Comparison of ENCODE assay signal across 8 mouse cellular contexts in genomic region chr11:75194850-75195461, GRCm38 (mm10). TPM values are rescaled to one million over a fixed set of nuclear protein-coding genes. Genes with fewer than 3 reads are reported as not detected.
DNase-seq lines count a peak whose midpoint lies in the region; ATAC-seq and TF ChIP-seq lines count a peak whose summit lies in the region.

No protein-coding gene starts in this region.

- DNase-seq in adrenal gland, postnatal 36 days, result peak; percentile 60 to 79
- DNase-seq in hindbrain, postnatal 0 days (ENCODE audit: low spot score), result peak; percentile 87
- peak; percentile 53 for DNase-seq in liver, embryonic 11.5 days (ENCODE audit: low spot score)

- peaks cover 5% of the 10 kb centered on the region; the same call in 1 of the 2 replicates for H3K9me3 ChIP-seq in megakaryocyte, embryonic 14.5 days
- H3K9me3 ChIP-seq in hindbrain, postnatal 0 days (ENCODE audit: low read length), result no peaks in the 10 kb centered on the region
- H3K9me3 ChIP-seq in liver, embryonic 11.5 days (ENCODE audit: control insufficient read depth, low read length), result no peaks in the 10 kb centered on the region
- no peaks in the 10 kb centered on the region for H3K9me3 ChIP-seq in neural tube, embryonic 14.5 days (ENCODE audit: control insufficient read depth, low read length)

- TF ChIP-seq CTCF in embryonic fibroblast, embryonic 13.5 days (IDR thresholded peaks at IDR 0.05; ENCODE audit: borderline replicate concordance, insufficient read depth, low read length), result 0 out of 2 replicates have a peak, but pooled peaks have one; percentile 6
- TF ChIP-seq CTCF in hindbrain, postnatal 0 days (IDR thresholded peaks at IDR 0.05; ENCODE audit: low read depth), result no peak; the same call in 1 of the 2 replicates

- H3K4me1 ChIP-seq in megakaryocyte, embryonic 14.5 days, result peaks cover 95% of the 10 kb centered on the region
- no peaks in the 10 kb centered on the region for H3K4me1 ChIP-seq in embryonic fibroblast, embryonic 13.5 days (ENCODE audit: control insufficient read depth, insufficient read depth, low read length)
- H3K4me1 ChIP-seq in hindbrain, postnatal 0 days (ENCODE audit: insufficient read depth, low read length), result no peaks in the 10 kb centered on the region; the same call in 1 of the 2 replicates
- H3K4me1 ChIP-seq in liver, embryonic 11.5 days (replicated peaks; ENCODE audit: control insufficient read depth, insufficient read depth, low read length), result peaks cover 28% of the 10 kb centered on the region
- H3K4me1 ChIP-seq in neural tube, embryonic 14.5 days (ENCODE audit: control insufficient read depth, insufficient read depth, low read length), result peaks cover 16% of the 10 kb centered on the region

- no peak overlapping the region for H3K27ac ChIP-seq in embryonic fibroblast, embryonic 13.5 days (ENCODE audit: insufficient read depth, low read length)
- H3K27ac ChIP-seq in hindbrain, postnatal 0 days, result peak overlapping the region; percentile 61
- H3K27ac ChIP-seq in liver, embryonic 11.5 days (ENCODE audit: low read depth, low read length), result no peak overlapping the region
- no peak overlapping the region for H3K27ac ChIP-seq in neural tube, embryonic 14.5 days (ENCODE audit: low read depth, low read length)

- under 1% methylated on average over 38 of the region's 39 CpGs for WGBS in hindbrain, postnatal 0 days
- 2% methylated on average over 39 of the region's 39 CpGs for WGBS in liver, embryonic 11.5 days
- under 1% methylated on average over 36 of the region's 39 CpGs for WGBS in neural tube, embryonic 14.5 days

- no peak for ATAC-seq in megakaryocyte, adult 5-6 weeks (ENCODE audit: poor library complexity, severe bottlenecking)
- peak; percentile 30; the same call in 1 of the 2 replicates for ATAC-seq in hindbrain, postnatal 0 days
- ATAC-seq in liver, embryonic 11.5 days (replicated peaks; ENCODE audit: low FRiP score), result no peak
- no peak for ATAC-seq in neural tube, embryonic 14.5 days (ENCODE audit: low read depth)
- no peak for ATAC-seq in monocyte, adult 5-6 weeks (replicated peaks; ENCODE audit: insufficient number of reproducible peaks, low FRiP score, low TSS enrichment, poor library complexity, severe bottlenecking)

- H3K9ac ChIP-seq in hindbrain, postnatal 0 days (replicated peaks; ENCODE audit: low read length), result peak overlapping the region; percentile 54
- H3K9ac ChIP-seq in liver, embryonic 11.5 days (ENCODE audit: low read depth, low read length), result peak overlapping the region; percentile 20; the same call in 1 of the 2 replicates
- H3K9ac ChIP-seq in neural tube, embryonic 14.5 days (replicated peaks; ENCODE audit: low read depth, low read length), result peak overlapping the region; percentile 58

- peak overlapping the region; percentile 91 for H3K4me3 ChIP-seq in megakaryocyte, embryonic 14.5 days (replicated peaks)
- peak overlapping the region; percentile 51 for H3K4me3 ChIP-seq in embryonic fibroblast, embryonic 13.5 days (ENCODE audit: insufficient read depth, low read length)
- peak overlapping the region; percentile 55 for H3K4me3 ChIP-seq in hindbrain, postnatal 0 days (ENCODE audit: low read length)
- H3K4me3 ChIP-seq in liver, embryonic 11.5 days (ENCODE audit: low read depth, low read length), result peak overlapping the region; percentile 57
- H3K4me3 ChIP-seq in neural tube, embryonic 14.5 days (ENCODE audit: low read depth, low read length), result peak overlapping the region; percentile 53

- no peak for TF ChIP-seq POLR2A in embryonic fibroblast, embryonic 13.5 days (IDR thresholded peaks at IDR 0.05; ENCODE audit: low read depth, low read length)

- peak overlapping the region; percentile 69 for H3K4me2 ChIP-seq in hindbrain, postnatal 0 days (ENCODE audit: low read depth, low read length)
- H3K4me2 ChIP-seq in liver, embryonic 11.5 days, result peak overlapping the region; percentile 87
- peak overlapping the region; percentile 72 for H3K4me2 ChIP-seq in neural tube, embryonic 14.5 days (ENCODE audit: low read depth, low read length)

- no peaks in the 10 kb centered on the region for H3K36me3 ChIP-seq in megakaryocyte, embryonic 14.5 days (replicated peaks; ENCODE audit: low read length)
- H3K36me3 ChIP-seq in hindbrain, postnatal 0 days (ENCODE audit: insufficient read depth, low read length), result no peaks in the 10 kb centered on the region
- H3K36me3 ChIP-seq in liver, embryonic 11.5 days (ENCODE audit: control insufficient read depth, insufficient read depth, low read length), result no peaks in the 10 kb centered on the region
- H3K36me3 ChIP-seq in neural tube, embryonic 14.5 days (ENCODE audit: control insufficient read depth, insufficient read depth, low read length), result no peaks in the 10 kb centered on the region

- H3K27me3 ChIP-seq in megakaryocyte, embryonic 14.5 days (replicated peaks), result peaks cover 72% of the 10 kb centered on the region
- peaks cover 3% of the 10 kb centered on the region; the same call in 1 of the 2 replicates for H3K27me3 ChIP-seq in hindbrain, postnatal 0 days (ENCODE audit: insufficient read depth, low read length)
- peaks cover 58% of the 10 kb centered on the region for H3K27me3 ChIP-seq in liver, embryonic 11.5 days (replicated peaks; ENCODE audit: control insufficient read depth, insufficient read depth, low read length)
- peaks cover 26% of the 10 kb centered on the region for H3K27me3 ChIP-seq in neural tube, embryonic 14.5 days (ENCODE audit: control insufficient read depth, insufficient read depth, low read length)

RNA-seq across cellular contexts. Expression of gene Rtn4rl1, which starts 1.4 kb away (rescaled TPM):
- polyA plus RNA-seq in megakaryocyte, embryonic 14.5 days (2012; ENCODE audit: insufficient read depth, low replicate concordance), result 0.29 TPM in 1 of 2 replicates, not detected in the other
- total RNA-seq in megakaryocyte, adult 5-6 weeks (2015), result 1.2 and 1.3 TPM in 2 replicates
- total RNA-seq in megakaryocyte, adult 5-6 weeks (2017), result 0.08 and 0.81 TPM in 2 replicates
- 10 to 100 TPM; 37.3 to 53.0 TPM for total RNA-seq in adrenal gland, postnatal 36 days (2021)
- 2.1 and 2.7 TPM in 2 replicates for polyA plus RNA-seq in embryonic fibroblast, embryonic 13.5 days (2011; ENCODE audit: insufficient read length, low read depth, missing spikeins)
- total RNA-seq in hindbrain, postnatal 0 days (2014; rRNA removed), result 13.0 and 13.4 TPM in 2 replicates
- polyA plus RNA-seq in hindbrain, postnatal 0 days (2015; fragmentation: Nextera tagmentation; extraction: Ambion mirVana), result 9.9 and 10.7 TPM in 2 replicates
- 1.7 and 2.9 TPM in 2 replicates for polyA plus RNA-seq in liver, embryonic 11.5 days (2014; fragmentation: Nextera tagmentation; extraction: Ambion mirVana)
- 12.7 and 16.0 TPM in 2 replicates for polyA plus RNA-seq in neural tube, embryonic 14.5 days (2014; fragmentation: Nextera tagmentation; extraction: Ambion mirVana)
- total RNA-seq in monocyte, adult 5-6 weeks (2017), result 1.5 to 3.6 TPM (median 2.2 TPM) in 3 replicates

RNA-seq across cellular contexts. Expression of gene Dph1, which starts 3.9 kb away (rescaled TPM):
- polyA plus RNA-seq in megakaryocyte, embryonic 14.5 days (2012; ENCODE audit: insufficient read depth, low replicate concordance), result 19.5 and 24.9 TPM in 2 replicates
- total RNA-seq in megakaryocyte, adult 5-6 weeks (2015), result 0.52 and 1.3 TPM in 2 replicates
- 1.8 and 2.0 TPM in 2 replicates for total RNA-seq in megakaryocyte, adult 5-6 weeks (2017)
- 10 to 100 TPM; 29.8 to 30.6 TPM for total RNA-seq in adrenal gland, postnatal 36 days (2021)
- 15.7 and 18.7 TPM in 2 replicates for polyA plus RNA-seq in embryonic fibroblast, embryonic 13.5 days (2011; ENCODE audit: insufficient read length, low read depth, missing spikeins)
- 31.3 and 39.2 TPM in 2 replicates for total RNA-seq in hindbrain, postnatal 0 days (2014; rRNA removed)
- polyA plus RNA-seq in hindbrain, postnatal 0 days (2015; fragmentation: Nextera tagmentation; extraction: Ambion mirVana), result 13.5 and 13.6 TPM in 2 replicates
- polyA plus RNA-seq in liver, embryonic 11.5 days (2014; fragmentation: Nextera tagmentation; extraction: Ambion mirVana), result 30.3 and 34.0 TPM in 2 replicates
- 11.4 and 15.6 TPM in 2 replicates for polyA plus RNA-seq in neural tube, embryonic 14.5 days (2014; fragmentation: Nextera tagmentation; extraction: Ambion mirVana)
- 3.0 to 22.9 TPM (median 3.2 TPM) in 3 replicates for total RNA-seq in monocyte, adult 5-6 weeks (2017)

RNA-seq across cellular contexts. Expression of gene Ovca2, which starts 16.3 kb away (rescaled TPM):
- 1.1 and 4.0 TPM in 2 replicates for polyA plus RNA-seq in megakaryocyte, embryonic 14.5 days (2012; ENCODE audit: insufficient read depth, low replicate concordance)
- 11.5 and 17.2 TPM in 2 replicates for total RNA-seq in megakaryocyte, adult 5-6 weeks (2015)
- 7.8 and 11.0 TPM in 2 replicates for total RNA-seq in megakaryocyte, adult 5-6 weeks (2017)
- 10 to 100 TPM; 20.7 to 22.4 TPM for total RNA-seq in adrenal gland, postnatal 36 days (2021)
- polyA plus RNA-seq in embryonic fibroblast, embryonic 13.5 days (2011; ENCODE audit: insufficient read length, low read depth, missing spikeins), result 20.4 and 28.9 TPM in 2 replicates
- total RNA-seq in hindbrain, postnatal 0 days (2014; rRNA removed), result 11.0 and 17.6 TPM in 2 replicates
- polyA plus RNA-seq in hindbrain, postnatal 0 days (2015; fragmentation: Nextera tagmentation; extraction: Ambion mirVana), result 11.7 and 15.7 TPM in 2 replicates
- polyA plus RNA-seq in liver, embryonic 11.5 days (2014; fragmentation: Nextera tagmentation; extraction: Ambion mirVana), result 24.9 and 32.1 TPM in 2 replicates
- 15.3 and 20.7 TPM in 2 replicates for polyA plus RNA-seq in neural tube, embryonic 14.5 days (2014; fragmentation: Nextera tagmentation; extraction: Ambion mirVana)
- 8.5 to 15.8 TPM (median 9.5 TPM) in 3 replicates for total RNA-seq in monocyte, adult 5-6 weeks (2017)

RNA-seq across cellular contexts. Expression of gene Hic1, which starts 25.6 kb away (rescaled TPM):
- polyA plus RNA-seq in megakaryocyte, embryonic 14.5 days (2012; ENCODE audit: insufficient read depth, low replicate concordance), result 0.41 TPM in 1 of 2 replicates, not detected in the other
- 0.14 TPM in 1 of 2 replicates, not detected in the other for total RNA-seq in megakaryocyte, adult 5-6 weeks (2015)
- total RNA-seq in megakaryocyte, adult 5-6 weeks (2017), result 0.04 and 0.07 TPM in 2 replicates
- total RNA-seq in adrenal gland, postnatal 36 days (2021), result 1 to 10 TPM; 8.3 to 9.0 TPM
- 20.7 and 29.3 TPM in 2 replicates for polyA plus RNA-seq in embryonic fibroblast, embryonic 13.5 days (2011; ENCODE audit: insufficient read length, low read depth, missing spikeins)
- total RNA-seq in hindbrain, postnatal 0 days (2014; rRNA removed), result 8.5 and 12.9 TPM in 2 replicates
- 1.7 TPM in 2 replicates for polyA plus RNA-seq in hindbrain, postnatal 0 days (2015; fragmentation: Nextera tagmentation; extraction: Ambion mirVana)
- polyA plus RNA-seq in liver, embryonic 11.5 days (2014; fragmentation: Nextera tagmentation; extraction: Ambion mirVana), result 2.7 and 3.2 TPM in 2 replicates
- 0.33 and 2.6 TPM in 2 replicates for polyA plus RNA-seq in neural tube, embryonic 14.5 days (2014; fragmentation: Nextera tagmentation; extraction: Ambion mirVana)
- 0.11 to 0.95 TPM (median 0.78 TPM) in 3 replicates for total RNA-seq in monocyte, adult 5-6 weeks (2017)
